Mouse (Mus musculus): ENCODE data around the gene Fut2.

The Fut2 gene

GRCm38 (mm10) chr7:45605704-45606289 is 60.4 kb downstream of the Fut2 start:
- DNase-seq (ENCODE audit: low spot score in 2 of 2): no peak

GRCm38 (mm10) chr7:45598960-45599879 is 67.0 kb downstream of the Fut2 start:
- DNase-seq (ENCODE audit: low spot score in 2 of 2): no peak
